Mouse (Mus musculus): Measurements from ENCODE around the gene Nrarp.

Nrarp gene

DNA sequence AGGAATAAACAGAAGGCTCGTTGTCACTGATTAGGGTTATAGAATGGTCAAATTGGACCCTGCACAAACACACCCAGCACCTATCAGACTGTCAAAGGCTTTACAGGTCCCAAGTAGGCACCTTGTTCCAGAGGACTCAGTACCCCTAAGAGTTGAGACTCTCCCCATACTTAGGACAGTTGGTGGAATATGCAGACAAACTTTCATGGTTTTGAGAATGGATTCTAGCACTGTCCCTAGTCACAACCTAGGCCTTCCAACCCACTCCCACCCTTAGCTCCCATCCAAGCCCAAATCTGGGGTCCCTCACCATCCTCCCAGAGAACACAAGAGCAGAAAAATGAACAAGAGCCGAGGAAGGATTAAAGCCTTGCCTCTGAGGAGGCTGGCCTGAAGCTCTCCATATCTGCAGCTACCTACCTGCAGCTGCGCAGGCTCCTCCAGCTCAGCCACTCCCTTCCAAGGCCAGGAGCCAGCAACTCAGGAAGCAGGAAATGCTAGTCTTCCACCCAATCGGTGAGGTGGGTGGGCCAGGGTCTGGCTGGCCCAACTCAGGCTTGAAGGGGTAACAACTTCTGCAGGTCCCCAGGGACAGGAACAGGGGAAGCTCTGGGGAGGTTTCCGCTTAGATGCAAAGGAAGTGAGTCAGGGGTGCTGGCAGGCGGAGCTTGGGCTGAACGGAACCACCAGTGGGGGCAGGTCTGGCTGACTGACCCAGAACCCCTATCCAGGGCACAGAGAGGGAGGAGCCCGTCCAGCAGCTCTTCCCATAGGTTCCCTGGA lies 15.8 kb downstream of the Nrarp start, which contains the start of gene Tor4a:
Gene Tor4a, minus strand, starts transcription at position 715 of the 783 bp plus-strand sequence.
- DNase-seq, result no peak

DNA sequence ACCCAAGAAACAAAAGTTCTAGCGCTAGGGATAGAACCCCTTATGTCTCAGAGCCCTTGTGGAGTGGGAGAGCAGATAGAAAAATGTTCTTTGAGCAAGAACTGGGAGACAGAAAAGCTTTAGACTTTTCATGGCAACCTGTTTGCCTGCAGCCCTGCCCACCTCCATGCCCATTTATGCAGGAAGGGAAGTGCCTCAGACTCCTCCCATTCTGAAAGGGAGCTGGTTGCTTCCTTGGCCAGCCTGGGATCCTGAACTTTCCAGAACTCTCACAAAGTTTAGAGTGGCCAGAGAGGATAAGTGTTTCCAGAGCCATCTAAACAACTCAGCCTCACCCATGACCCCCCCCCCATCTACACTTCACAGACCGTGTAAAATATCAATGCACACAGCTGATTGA lies 16.6 kb downstream of the Nrarp start:
- DNase-seq, result no peak

DNA sequence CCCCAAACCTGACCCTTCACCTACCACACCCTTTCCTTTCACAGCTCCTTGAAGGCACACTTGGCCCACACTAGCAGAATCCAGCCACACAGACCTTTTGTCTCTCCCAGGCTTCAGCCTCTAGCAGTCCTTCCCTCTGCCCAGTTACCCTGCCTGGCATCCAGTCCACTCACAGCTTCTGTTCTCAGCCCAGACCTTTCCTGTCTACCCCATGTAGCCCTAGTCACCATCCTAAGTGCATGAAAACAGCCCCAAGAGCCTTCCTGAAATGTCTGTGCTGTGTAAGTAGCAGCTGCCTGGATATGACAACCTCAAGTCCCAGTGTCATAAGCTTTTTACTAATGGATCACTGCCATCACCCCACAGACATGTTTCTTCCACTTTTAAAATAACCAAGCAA lies 17.4 kb downstream of the Nrarp start:
- no peak for DNase-seq

DNA sequence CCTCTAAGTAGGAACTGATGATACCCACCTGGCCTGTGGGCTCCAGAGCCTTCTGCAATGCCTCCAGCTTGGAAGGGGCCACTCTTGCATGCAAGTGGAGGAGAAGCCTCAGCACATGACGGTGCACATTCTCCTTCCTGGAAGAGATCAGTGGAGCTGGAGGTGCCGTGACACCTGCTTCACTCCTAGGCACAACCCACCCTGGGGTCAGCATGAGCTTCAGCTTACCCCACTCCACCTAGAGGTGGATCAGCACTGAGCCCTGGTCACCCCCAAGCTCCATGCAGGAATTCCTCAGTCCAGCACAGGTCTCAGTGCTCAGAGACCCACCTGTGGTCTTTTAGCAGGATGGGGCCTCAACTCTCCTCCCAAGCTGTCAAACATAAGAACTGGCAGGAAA lies 20.1 kb downstream of the Nrarp start:
- DNase-seq, result no peak

DNA sequence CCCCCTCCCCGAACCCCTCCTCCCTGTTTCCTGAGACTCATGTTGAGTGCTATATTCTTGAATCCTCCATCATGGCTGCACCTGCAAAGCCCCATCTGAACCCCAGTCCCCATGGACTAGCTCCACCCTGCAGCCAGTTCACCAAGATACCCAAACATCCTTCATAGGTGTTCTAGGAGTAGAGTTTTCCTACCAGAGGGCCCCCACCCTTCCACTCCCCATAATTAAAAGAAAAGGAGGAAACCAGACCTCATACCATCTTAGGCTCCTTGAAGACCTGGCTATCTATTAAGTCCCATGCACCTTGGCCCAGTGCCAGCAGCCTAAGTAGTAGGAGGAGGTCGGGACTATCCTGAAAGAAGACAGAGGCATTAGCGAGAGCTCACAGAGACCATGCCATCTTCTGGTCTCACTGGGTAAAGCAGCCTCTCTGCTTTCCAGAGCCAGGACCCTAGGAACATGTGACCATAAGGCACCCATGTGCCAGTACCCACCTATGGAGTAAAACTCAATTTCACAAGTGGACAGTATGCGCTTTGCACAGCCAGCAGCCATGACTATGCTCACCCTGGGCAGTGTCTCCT lies 23.2 kb downstream of the Nrarp start:
- peak; percentile 37 to 56 for DNase-seq

DNA sequence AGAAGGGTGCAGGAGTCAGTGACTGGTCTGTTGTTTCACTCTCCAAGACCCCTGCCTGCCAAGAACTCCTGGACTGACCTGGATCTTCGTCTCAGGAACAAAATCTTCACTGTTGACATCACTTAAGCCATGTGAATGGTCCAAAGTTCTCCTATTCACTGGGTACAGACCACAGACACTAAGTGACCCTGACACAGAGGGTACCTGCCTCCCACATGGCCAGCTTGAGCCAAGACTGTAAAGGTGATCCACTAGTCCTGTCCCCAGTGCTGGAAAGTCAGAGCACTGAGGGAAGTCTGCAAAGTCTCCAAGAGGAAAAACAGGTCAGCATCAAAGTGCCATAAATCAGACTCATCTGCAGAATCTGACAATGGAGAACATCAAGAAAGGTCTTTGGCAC lies 27.0 kb downstream of the Nrarp start:
- DNase-seq, result no peak

DNA sequence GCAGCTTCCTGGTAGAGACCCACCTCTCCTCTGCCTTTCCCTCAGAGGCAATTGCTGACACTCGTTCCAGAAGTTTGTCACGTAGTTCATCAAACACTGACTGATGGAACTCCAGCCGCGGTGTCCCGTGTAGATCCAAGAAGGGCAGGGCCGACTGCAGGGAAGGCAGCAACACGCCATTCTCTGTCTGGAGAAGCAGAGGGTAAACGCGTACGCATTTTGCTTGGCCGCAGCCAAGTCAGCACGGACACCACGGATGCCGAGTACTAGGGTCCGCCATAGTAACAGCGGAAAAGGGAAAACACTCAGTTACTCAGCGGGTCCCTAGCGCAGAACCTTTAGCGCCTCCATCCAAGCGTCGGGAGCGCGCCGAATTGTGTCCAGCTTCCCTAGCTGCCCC lies 30.1 kb downstream of the Nrarp start:
- no peak for DNase-seq

DNA sequence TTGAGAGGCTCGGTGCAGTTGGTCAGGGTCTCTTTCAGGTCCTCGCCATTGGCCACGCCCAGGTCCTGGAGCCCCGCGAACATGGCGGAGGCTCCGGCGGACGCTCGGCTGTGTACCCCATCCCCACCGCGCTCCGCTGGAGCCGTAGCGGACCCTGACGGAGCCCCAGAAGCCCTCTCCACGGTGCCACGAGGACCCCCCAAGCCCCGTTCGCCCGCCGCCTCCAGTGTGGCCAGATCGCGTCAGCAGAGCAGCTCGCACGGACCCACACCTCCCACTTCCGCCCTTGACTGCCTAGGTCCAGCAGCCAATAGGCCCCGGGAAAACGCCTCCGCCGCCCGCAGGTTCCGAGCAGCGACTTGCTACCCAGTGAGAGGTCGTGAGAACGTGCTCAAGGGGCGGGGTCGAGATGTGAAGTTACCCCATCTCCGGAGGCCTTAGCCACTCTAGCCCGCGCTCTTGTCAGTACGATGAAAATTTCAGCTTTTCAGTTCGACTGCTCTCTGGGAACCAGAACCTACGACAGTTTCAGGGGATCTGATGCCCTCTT lies 30.6 kb downstream of the Nrarp start, which contains the start of gene Nelfb:
Gene Nelfb, minus strand, starts transcription at position 369 of the 550 bp plus-strand sequence.
- peak; percentile 92 to 94 for DNase-seq

DNA sequence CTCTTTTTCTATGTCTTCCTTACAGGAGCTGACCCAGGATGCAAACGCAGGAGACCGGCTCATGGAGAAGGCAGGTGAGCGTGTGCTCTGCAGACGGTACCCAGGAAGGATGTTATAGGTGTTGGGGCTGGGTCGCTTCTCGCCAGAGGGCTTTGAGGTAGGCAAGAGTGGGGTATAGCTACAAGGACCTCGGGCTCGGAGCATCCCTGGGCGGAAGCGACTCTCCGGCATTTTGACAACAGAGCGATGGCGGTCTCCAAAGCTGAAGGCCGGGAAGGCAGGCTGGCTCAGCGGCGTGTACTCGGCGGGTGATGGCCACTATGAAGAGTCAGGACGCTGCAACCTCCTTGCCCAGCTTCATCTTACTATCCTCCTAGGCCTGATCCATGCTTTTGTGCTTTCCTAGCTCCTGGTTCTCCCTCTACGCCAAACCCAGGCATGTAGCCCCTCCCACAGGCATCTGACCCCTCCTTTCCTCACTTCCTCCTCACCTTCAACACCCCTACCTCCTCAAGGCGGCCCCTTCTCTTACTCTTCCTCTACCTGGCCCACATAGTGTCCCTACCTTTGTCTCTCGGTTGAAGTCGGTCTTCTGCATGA lies 32.8 kb downstream of the Nrarp start:
- DNase-seq, result no peak

DNA sequence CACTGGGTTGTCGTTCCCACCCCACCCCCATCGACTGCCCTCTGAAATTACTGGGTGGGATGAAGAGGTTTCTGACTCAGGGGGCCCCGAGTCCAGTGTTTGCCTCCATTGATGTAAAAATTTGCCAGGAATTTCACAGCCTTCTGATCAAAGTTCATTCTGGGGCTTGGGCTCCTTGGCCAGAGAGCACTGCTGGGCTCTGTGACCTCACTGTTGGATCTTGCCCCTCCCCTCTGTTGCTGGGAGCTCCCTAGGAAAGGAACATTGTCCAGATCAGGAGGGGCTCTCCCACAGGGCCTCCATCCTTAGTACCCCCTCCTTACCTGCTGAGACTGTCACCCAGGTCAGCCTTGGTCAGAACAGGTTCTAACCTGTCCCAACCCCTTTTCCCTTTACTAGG lies 33.9 kb downstream of the Nrarp start, which contains the start of gene Stpg3:
Gene Stpg3, minus strand, starts transcription at position 194 of the 400 bp plus-strand sequence.
- no peak for DNase-seq

DNA sequence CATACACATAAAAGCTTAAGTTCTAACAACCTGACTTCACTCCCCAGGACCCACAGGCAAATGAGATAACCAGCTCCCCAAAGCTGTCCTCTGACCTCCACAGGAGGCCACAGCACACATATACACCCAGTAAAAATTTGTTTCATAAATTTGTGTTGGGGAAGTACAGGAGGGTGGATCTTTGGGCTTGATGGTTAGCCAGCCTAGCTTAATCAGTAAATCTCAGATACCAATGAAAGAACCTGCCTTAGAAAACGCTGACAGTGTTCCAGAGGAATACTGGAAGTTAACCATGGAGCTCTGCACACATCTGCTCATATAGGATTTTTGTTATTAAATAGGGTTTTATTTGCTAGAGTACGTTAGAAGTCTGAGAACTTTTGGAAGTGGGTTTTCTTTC lies 37.1 kb downstream of the Nrarp start:
- no peak for DNase-seq

DNA sequence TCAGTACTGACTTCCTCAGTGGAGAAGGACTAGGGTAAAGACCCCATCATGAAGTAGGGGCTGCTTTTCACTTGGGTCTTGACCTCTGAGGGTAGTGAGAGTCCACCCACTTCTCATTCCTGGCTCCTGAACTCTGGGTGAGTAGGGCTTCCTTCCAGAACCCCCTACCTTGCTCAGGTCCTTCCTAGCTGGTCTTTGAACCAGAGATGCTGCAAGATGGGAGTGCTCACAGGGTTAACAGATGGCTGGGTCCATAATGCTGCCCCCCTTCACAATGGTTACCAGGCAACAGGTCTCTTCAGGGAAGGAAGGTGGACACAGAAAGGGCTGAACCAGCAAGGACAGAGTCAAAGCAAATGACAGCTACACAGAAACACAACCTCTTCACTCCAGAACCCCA lies 37.9 kb downstream of the Nrarp start, which contains the start of gene Fam166a:
Gene Fam166a, plus strand, starts transcription at position 301 of the 400 bp plus-strand sequence.
- no peak for DNase-seq

DNA sequence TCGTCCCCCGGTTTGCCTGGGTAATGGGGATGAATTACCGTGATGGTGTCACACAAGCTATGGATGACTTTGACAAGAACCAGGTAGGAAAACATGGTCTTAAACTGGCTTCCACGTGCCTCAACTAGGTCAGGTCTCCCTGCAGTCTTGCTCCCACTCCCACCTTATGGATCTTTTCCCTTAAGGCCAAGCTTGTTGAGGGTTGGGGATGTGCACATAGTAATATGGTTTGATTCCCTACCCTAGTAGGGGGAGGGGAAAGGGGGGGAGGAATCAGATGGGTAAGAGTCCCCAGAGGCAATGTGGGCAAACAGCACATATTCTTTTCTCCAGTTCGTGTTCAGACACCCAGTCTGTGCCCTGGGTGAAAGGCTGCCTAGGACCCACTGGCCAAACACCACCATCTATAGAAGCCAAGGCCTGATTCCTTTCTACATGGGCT lies 40.8 kb downstream of the Nrarp start:
- DNase-seq, result no peak

DNA sequence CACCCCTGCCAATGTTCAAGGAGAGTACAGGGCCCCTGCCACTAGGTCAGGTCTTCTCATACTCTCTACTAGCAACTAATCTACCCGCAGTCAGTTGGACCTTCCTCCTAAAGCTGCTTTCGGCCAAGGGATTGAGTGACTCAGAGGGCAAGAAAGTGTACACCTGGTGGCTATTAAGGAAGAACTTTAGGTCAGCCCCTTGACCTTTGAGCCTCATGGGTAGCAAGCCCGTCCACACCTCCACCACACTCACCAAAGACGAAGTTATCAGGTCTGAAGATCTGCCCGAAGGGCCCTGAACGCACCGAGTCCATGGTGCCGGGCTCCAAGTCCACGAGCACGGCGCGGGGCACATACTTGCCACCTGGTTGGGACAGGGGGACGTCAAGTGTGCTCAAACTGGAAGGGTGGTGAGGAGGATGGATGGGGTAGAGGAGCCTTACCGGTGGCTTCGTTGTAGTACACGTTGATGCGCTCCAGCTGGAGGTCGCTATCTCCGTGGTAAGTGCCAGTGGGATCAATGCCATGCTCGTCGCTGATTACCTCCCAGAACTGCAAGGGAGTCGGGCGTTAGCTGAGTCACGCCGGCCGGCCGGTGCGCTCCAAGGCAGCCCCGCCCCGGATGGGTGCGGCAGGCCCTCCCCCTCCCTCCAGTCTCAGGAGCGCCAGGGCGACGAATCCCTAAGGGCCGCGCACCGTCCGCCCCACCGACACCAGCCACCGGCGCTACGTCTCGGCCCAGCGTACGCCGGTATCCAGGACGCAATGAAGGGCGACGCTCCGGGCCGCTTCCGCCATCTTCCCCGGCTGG lies 43.3 kb downstream of the Nrarp start:
- DNase-seq, result peak; percentile 77 to 82

DNA sequence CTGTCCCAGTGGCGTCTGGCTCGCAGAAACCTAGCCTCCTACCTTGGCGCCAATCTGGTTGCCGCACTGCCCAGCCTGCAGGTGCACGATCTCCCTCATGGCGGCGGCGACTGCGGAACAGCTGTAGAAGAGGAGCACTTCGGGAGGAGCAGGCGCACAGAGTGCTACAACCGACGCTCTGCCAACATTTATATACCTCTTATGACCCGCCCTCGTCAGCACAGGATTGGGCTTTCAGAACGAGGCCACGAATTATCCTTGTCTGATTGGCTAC lies 43.9 kb downstream of the Nrarp start, which contains the start of gene Tubb4b:
Gene Tubb4b, minus strand, starts transcription at position 211 of the 274 bp plus-strand sequence.
- DNase-seq, result no peak

DNA sequence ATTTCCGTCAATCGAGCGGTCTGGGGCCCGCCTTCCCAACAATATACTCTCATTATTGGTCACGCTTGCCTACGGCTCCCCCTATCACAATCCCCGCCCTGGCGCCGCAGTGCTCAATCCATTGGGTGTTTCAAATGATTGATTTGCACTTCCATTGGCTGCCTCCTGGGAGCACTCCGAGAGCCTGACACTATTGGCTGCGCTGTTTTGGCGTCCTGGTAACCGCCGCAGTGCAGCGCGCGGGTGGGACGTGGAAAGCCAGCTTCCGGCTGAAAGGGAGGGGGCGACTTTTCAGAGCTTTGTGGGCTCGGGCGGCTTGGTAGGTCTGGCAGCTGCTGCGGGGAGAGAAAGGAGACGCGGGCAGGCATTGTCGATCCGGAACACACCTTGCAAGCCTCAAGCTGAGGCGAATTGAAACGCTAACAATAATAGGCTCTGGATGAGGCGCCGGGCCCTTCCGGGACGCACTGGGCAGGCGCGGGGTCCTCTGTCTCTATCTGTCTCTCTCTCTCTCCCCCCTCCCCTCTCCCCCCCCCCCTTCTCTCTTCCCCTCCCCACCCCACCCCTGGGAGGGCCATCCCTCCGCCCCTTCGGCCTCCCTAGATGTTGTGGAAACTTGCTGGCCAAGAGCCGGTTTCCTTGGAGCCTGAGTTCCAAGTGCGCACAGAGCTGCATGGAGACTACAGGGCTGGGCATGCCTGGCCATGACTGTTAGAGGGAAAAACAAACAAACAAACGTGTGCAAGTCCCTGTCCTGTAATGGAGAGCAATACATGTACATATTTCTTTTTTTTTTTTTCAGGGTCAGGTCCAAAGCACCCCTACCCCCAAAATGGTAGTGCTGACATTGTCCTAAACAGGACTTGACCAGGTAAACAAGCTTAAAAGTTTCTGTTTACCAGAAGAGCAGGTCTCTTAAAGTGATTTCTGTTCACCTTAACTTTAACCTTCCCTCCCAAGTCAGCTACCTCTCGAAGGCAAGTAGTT lies 44.5 kb downstream of the Nrarp start:
- DNase-seq, result peak; percentile 98 to 99

DNA sequence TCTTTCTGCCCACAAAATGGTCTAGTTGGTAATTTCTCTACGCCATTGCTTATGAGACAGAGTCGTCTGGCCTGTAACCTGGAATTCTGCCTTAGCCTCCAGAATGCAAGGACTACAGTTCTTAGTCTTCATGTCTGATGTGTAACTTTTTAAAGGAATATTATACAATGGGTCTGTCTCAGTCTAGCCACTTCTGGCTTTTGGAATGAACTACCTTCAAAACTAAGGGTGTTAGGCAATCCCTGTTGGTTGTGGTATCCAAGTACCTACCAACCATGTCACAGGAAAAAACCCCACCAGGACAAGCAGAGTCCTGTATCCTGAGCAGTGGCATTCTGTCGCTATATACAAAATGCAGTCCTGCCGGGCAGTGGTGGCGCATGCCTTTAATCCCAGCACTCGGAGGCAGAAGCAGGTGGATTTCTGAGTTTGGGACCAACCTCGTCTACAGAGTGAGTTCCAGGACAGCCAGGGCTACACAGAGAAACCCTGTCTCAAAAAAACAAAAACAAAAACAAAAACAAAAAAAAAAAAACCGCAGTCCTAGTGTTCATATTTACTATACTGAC lies 45.3 kb downstream of the Nrarp start:
- no peak for DNase-seq

DNA sequence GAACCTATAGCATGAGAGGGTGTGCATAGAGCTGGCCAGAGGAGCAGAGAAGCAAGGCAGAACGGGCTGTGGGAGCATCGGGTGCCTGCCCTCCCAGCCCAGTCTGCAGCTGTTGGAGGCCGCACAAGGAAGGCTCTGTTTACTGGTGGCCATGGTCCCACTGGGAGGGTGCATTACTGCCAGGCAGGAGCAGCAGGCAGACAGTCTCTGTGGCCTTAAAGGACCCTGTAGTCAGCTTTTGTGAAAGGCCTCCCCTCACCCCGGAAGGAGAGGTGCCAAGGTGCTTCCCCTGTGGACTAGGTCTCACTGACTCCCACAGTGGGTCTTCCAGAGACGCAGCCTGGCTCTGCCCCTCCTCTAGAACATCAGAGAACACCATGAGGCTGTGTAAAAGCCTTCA lies 46.3 kb downstream of the Nrarp start:
- DNase-seq, result peak; percentile 33 to 63

DNA sequence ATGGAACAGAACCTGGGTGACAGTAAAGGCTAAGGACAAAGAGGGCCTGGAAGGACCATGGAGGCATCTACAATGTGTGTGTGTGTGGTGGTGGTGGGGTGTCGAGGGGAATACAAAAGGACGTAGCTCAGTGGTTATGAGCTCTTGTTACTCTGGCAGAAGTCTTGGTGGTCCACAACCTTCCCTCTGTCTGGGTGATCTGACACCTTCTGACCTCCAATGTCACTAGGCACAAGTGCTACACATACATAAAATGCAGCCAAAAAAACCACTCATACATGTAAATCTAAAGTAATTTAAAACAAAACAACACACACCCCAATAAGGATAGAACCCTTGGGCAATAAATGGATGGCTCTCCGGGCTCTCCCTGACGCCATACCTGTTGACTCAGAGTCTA lies 46.8 kb downstream of the Nrarp start:
- no peak for DNase-seq

DNA sequence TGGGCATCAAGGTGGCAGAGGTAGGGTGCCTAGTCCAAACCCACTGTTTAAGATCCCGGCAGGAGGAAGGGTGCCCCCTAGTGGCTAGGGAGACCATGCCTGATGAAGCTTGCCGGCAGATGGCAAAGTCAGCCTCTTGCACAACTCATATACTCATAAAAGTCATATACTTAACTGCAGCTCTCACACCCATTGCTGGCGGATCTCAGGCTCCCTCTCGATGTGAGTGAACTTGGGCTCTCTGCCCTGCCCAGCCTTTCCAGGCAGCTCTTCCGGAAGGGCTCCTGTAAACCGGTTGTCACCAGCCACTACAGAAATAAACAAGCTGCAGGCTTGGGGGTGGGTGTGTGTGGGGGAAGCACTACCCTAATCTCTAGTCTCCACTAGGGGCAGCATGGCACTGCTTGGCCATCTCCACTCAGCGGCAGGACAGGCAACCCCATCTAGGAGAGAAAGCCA lies 47.9 kb downstream of the Nrarp start:
- DNase-seq, result peak; percentile 91 to 94

DNA sequence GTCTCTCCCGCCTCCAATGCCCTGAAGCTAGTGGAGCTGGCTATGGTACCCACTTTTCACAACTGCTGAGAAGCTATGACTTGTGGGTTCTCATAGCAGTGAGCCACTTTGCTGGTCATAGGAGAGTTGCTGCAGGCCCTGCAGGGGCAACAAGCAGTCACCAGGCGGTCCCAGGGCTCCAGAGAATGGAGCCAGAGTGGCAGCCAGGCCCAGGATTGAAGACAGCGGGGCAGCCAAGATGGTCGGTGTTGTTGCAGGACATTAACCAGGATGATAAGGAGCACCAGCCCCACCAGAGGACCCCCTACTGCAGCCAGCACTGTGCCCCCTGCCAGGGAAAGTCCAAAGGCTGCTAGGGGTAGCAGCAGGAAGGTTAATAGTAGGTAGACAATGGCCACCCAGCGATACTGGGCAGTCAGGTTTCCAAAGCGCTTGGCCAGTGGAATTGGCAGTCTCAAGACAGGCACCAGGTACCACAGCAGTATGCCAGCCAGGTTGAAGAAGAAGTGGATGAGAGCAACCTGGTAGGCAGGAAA lies 48.5 kb downstream of the Nrarp start:
- DNase-seq, result peak in 1 of 2 experiments; percentile 26

Measured in cerebellum, postnatal 10 days (tissue).